Mouse (Mus musculus) MEL (cell line): ENCODE measurements around the gene Samd14. TPM values are rescaled to one million over a fixed set of nuclear protein-coding genes. Genes with fewer than 3 reads are reported as not detected.

Experiments
- DNase-seq: peaks from one replicate; pipeline ENCODE4 v3.0.0; 2011; ENCODE audit warnings: low read depth, low spot score
- H3K27ac ChIP-seq: 2 replicates; pipeline ENCODE4 v1.5.1; 2012; ENCODE audit warnings: low read depth, mild to moderate bottlenecking, control low read depth, low read length, moderate library complexity; ENCODE audit not compliant: control insufficient read depth
- H3K27me3 ChIP-seq, 2 experiments: fragments of 150-350 bp in 1 of 2; sonication (generic) in 1 of 2; 2 replicates each; pipeline ENCODE4 v1.6.1; 2012; ENCODE audit warnings: low read length in 2 of 2, mild to moderate bottlenecking in 2 of 2, improper control_type of control experiment in 1 of 2, moderate library complexity in 1 of 2; ENCODE audit not compliant: insufficient read depth in 2 of 2, control insufficient read depth in 1 of 2
- H3K36me3 ChIP-seq, 2 experiments: 2 replicates each; pipeline ENCODE4 v1.6.1; 2012 to 2014; ENCODE audit warnings: low read length in 2 of 2, improper control_type of control experiment in 1 of 2, inconsistent platforms in 1 of 2, mild to moderate bottlenecking in 1 of 2; ENCODE audit not compliant: insufficient read depth in 2 of 2, control insufficient read depth in 1 of 2
- H3K4me1 ChIP-seq, 2 experiments: fragments of 150-350 bp in 1 of 2; sonication (generic) in 1 of 2; 2 replicates each; pipeline ENCODE4 v1.6.1; 2012; ENCODE audit warnings: low read length in 2 of 2, improper control_type of control experiment in 1 of 2, mild to moderate bottlenecking in 1 of 2; ENCODE audit not compliant: insufficient read depth in 2 of 2, control insufficient read depth in 1 of 2
- H3K4me3 ChIP-seq, 2 experiments: fragments of 150-350 bp in 1 of 2; sonication (generic) in 1 of 2; 2 replicates each; pipeline ENCODE4 v1.5.1; 2012; ENCODE audit warnings: low read depth in 2 of 2, low read length in 2 of 2, mild to moderate bottlenecking in 2 of 2, moderate library complexity in 2 of 2, control low read depth in 1 of 2, improper control_type of control experiment in 1 of 2; ENCODE audit not compliant: control insufficient read depth in 1 of 2, insufficient read depth in 1 of 2
- H3K79me2 ChIP-seq: 2 replicates; pipeline ENCODE4 v1.6.1; 2012; ENCODE audit warnings: mild to moderate bottlenecking, low read length, moderate library complexity; ENCODE audit not compliant: control insufficient read depth, poor library complexity, insufficient read depth
- H3K9ac ChIP-seq: 2 replicates; pipeline ENCODE4 v1.6.1; 2012; ENCODE audit warnings: low read depth, mild to moderate bottlenecking, control low read depth, low read length, moderate library complexity; ENCODE audit not compliant: control insufficient read depth, poor library complexity, severe bottlenecking
- H3K9me3 ChIP-seq: fragments of 150-350 bp; sonication (generic); replicated peaks from 2 replicates; pipeline ENCODE4 v1.6.1; 2012; ENCODE audit warnings: mild to moderate bottlenecking, low read length, improper control_type of control experiment, moderate library complexity; ENCODE audit not compliant: insufficient read depth
- BHLHE40 ChIP-seq: IDR thresholded peaks from 2 replicates; pipeline ENCODE4 v1.6.1; 2012; ENCODE audit warnings: low read depth, mild to moderate bottlenecking, inconsistent platforms, low read length, improper control_type of control experiment, borderline replicate concordance
- CHD1 ChIP-seq: IDR thresholded peaks from 2 replicates; pipeline ENCODE4 v1.6.1; 2012; ENCODE audit warnings: low read depth, mild to moderate bottlenecking, inconsistent platforms, low read length, improper control_type of control experiment
- CHD2 ChIP-seq: IDR thresholded peaks from 2 replicates; pipeline ENCODE4 v1.6.1; 2011; ENCODE audit warnings: low read length, improper control_type of control experiment
- CTCF ChIP-seq, 3 experiments: IDR thresholded peaks in 2 of 3; conservative IDR thresholded peaks in 1 of 3; 2 replicates each; pipeline ENCODE4 v1.5.1; 2011 to 2012; ENCODE audit warnings: low read length in 3 of 3, low read depth in 2 of 3, mild to moderate bottlenecking in 2 of 3, improper control_type of control experiment in 1 of 3, inconsistent platforms in 1 of 3, mixed read lengths in 1 of 3, moderate library complexity in 1 of 3; ENCODE audit not compliant: control insufficient read depth in 1 of 3, insufficient read depth in 1 of 3, poor library complexity in 1 of 3, severe bottlenecking in 1 of 3
- ELF1 ChIP-seq: IDR thresholded peaks from 2 replicates; pipeline ENCODE4 v1.6.1; 2014; ENCODE audit warnings: low read depth, mild to moderate bottlenecking, inconsistent platforms, low read length, improper control_type of control experiment, moderate library complexity
- ETS1 ChIP-seq: IDR thresholded peaks from 2 replicates; pipeline ENCODE4 v1.6.1; 2012; ENCODE audit warnings: low read depth, mild to moderate bottlenecking, inconsistent platforms, low read length, improper control_type of control experiment, moderate library complexity
- HCFC1 ChIP-seq: IDR thresholded peaks from 2 replicates; pipeline ENCODE4 v1.6.1; 2012; ENCODE audit warnings: low read depth, mild to moderate bottlenecking, inconsistent platforms, low read length, improper control_type of control experiment, moderate library complexity
- JUND ChIP-seq: IDR thresholded peaks from 2 replicates; pipeline ENCODE4 v1.6.1; 2011; ENCODE audit warnings: low read depth, mild to moderate bottlenecking, improper control_type of control experiment, low read length
- KAT2A ChIP-seq: conservative IDR thresholded peaks from 2 replicates; pipeline ENCODE4 v1.6.1; 2012; ENCODE audit warnings: low read depth, low read length, improper control_type of control experiment, inconsistent platforms
- MAZ ChIP-seq: IDR thresholded peaks from 2 replicates; pipeline ENCODE4 v1.6.1; 2012; ENCODE audit warnings: low read depth, mild to moderate bottlenecking, inconsistent platforms, low read length, improper control_type of control experiment
- MXI1 ChIP-seq: IDR thresholded peaks from 2 replicates; pipeline ENCODE4 v1.6.1; 2011; ENCODE audit warnings: mild to moderate bottlenecking, low read depth, low read length, improper control_type of control experiment
- MYB ChIP-seq: IDR thresholded peaks from 2 replicates; pipeline ENCODE4 v1.6.1; 2011; ENCODE audit warnings: mild to moderate bottlenecking, low read depth, low read length, improper control_type of control experiment
- NELFE ChIP-seq: IDR thresholded peaks from 2 replicates; pipeline ENCODE4 v1.6.1; 2011; ENCODE audit warnings: low read depth, low read length, improper control_type of control experiment
- SIN3A ChIP-seq: IDR thresholded peaks from 2 replicates; pipeline ENCODE4 v1.6.1; 2012; ENCODE audit warnings: low read length, improper control_type of control experiment, inconsistent platforms
- SMC3 ChIP-seq: IDR thresholded peaks from 2 replicates; pipeline ENCODE4 v1.6.1; 2011; ENCODE audit warnings: low read depth, low read length, improper control_type of control experiment
- TAL1 ChIP-seq: IDR thresholded peaks from 2 replicates; pipeline ENCODE4 v1.6.1; 2012; ENCODE audit warnings: mild to moderate bottlenecking, inconsistent platforms, low read length, moderate library complexity, mixed read lengths
- TBP ChIP-seq: IDR thresholded peaks from 2 replicates; pipeline ENCODE4 v1.8.0; 2011; ENCODE audit warnings: low read depth, low read length, improper control_type of control experiment
- TCF12 ChIP-seq: IDR thresholded peaks from 2 replicates; pipeline ENCODE4 v1.6.1; 2014; ENCODE audit warnings: low read depth, mild to moderate bottlenecking, inconsistent platforms, low read length, improper control_type of control experiment, moderate library complexity
- UBTF ChIP-seq: IDR thresholded peaks from 2 replicates; pipeline ENCODE4 v1.6.1; 2012; ENCODE audit warnings: low read depth, mild to moderate bottlenecking, inconsistent platforms, low read length, improper control_type of control experiment, moderate library complexity, borderline replicate concordance; ENCODE audit not compliant: insufficient read depth
- USF1 ChIP-seq: IDR thresholded peaks from 2 replicates; pipeline ENCODE4 v1.6.1; 2014; ENCODE audit warnings: low read depth, mild to moderate bottlenecking, inconsistent platforms, low read length, improper control_type of control experiment, moderate library complexity
- USF2 ChIP-seq, 2 experiments: IDR thresholded peaks; 2 replicates each; pipeline ENCODE4 v1.6.1; 2011 to 2012; ENCODE audit warnings: improper control_type of control experiment in 2 of 2, low read length in 2 of 2, borderline replicate concordance in 1 of 2, inconsistent platforms in 1 of 2, low read depth in 1 of 2, mild to moderate bottlenecking in 1 of 2; ENCODE audit not compliant: insufficient read depth in 1 of 2
- ZKSCAN1 ChIP-seq: IDR thresholded peaks from 2 replicates; pipeline ENCODE4 v1.6.1; 2012; ENCODE audit warnings: low read depth, mild to moderate bottlenecking, inconsistent platforms, low read length, improper control_type of control experiment, moderate library complexity
- ZMIZ1 ChIP-seq: IDR thresholded peaks from 2 replicates; pipeline ENCODE4 v1.6.1; 2012; ENCODE audit warnings: low read depth, mild to moderate bottlenecking, inconsistent platforms, low read length, improper control_type of control experiment, moderate library complexity
- ZNF384 ChIP-seq: IDR thresholded peaks from 2 replicates; pipeline ENCODE4 v1.6.1; 2012; ENCODE audit warnings: low read depth, mild to moderate bottlenecking, inconsistent platforms, low read length, improper control_type of control experiment
- polyA plus RNA-seq, 2 experiments: library from polyadenylated mRNA; stranded (reverse) in 1 of 2; unstranded in 1 of 2; fragments of >175 nt in 1 of 2; fragments of >200 nt in 1 of 2; gene quantifications; 2 replicates each; pipeline versions ENCODE4 v1.2.1 to v1.2.4; 2012; ENCODE audit warnings: low replicate concordance in 2 of 2, low read depth in 1 of 2; ENCODE audit not compliant: insufficient read length in 2 of 2, insufficient read depth in 1 of 2, missing spikeins in 1 of 2
- total RNA-seq: library from RNA; depleted of rRNA; stranded (reverse); fragments of 300-350 nt; gene quantifications from 2 replicates; pipeline ENCODE4 v1.2.3, GENCODE M21; 2012

The Samd14 gene
- total and polyA plus RNA-seq, 3 experiments: 57.6 to 1,219 (median 101) TPM

- Histone ChIP-seq H3K27me3 (no peaks in the 10 kb centered on the region), H3K4me3 (no peak overlapping the region), H3K36me3 (peaks cover 0 to 22% of the 10 kb centered on the region in 2 experiments; a peak in 2 of 4 replicates), H3K9me3 (no peaks in the 10 kb centered on the region), H3K4me1 (peaks cover 13 to 26% of the 10 kb centered on the region in 2 experiments), H3K27ac (no peak overlapping the region), H3K9ac (no peak overlapping the region), H3K79me2 (peaks cover 16% of the 10 kb centered on the region)
- TF ChIP-seq TCF12: peak; percentile 50
- TF ChIP-seq TBP: no peak
- TF ChIP-seq ETS1: peak; percentile 58
- no peak for DNase-seq
Observed at GRCm38 (mm10) chr11:94986435-94986834, 23.2 kb upstream of the Samd14 start.

GRCm38 (mm10) chr11:94987341-94987740 is 22.3 kb upstream of the Samd14 start:
- peaks cover 13 to 26% of the 10 kb centered on the region in 2 experiments for H3K4me1 ChIP-seq
- H3K4me3 ChIP-seq: no peak overlapping the region
- H3K9ac ChIP-seq: peak overlapping the region; percentile 30
- no peaks in the 10 kb centered on the region for H3K27me3 ChIP-seq
- peaks cover 25% of the 10 kb centered on the region for H3K79me2 ChIP-seq
- H3K27ac ChIP-seq: peak overlapping the region; percentile 61
- no peak for DNase-seq
- no peaks in the 10 kb centered on the region for H3K9me3 ChIP-seq
- peaks cover 0 to 22% of the 10 kb centered on the region in 2 experiments; a peak in 2 of 4 replicates for H3K36me3 ChIP-seq
- no peak for TF ChIP-seq CHD1
- TF ChIP-seq HCFC1: no peak
- no peak for TF ChIP-seq UBTF
- no peak for TF ChIP-seq MAZ
- TF ChIP-seq CHD2: no peak
- no peak for TF ChIP-seq SIN3A
- TF ChIP-seq MXI1: no peak
- TF ChIP-seq, all 39 proteins: peak for 0

- H3K36me3 ChIP-seq: peaks cover 0 to 22% of the 10 kb centered on the region in 2 experiments; a peak in 2 of 4 replicates
- no peaks in the 10 kb centered on the region for H3K27me3 ChIP-seq
- H3K79me2 ChIP-seq: peaks cover 30% of the 10 kb centered on the region
- peaks cover 13 to 26% of the 10 kb centered on the region in 2 experiments for H3K4me1 ChIP-seq
- peak overlapping the region; percentile 76 for H3K9ac ChIP-seq
- DNase-seq: peak; percentile 89
- H3K4me3 ChIP-seq: peak overlapping the region; percentile 62 to 79
- no peaks in the 10 kb centered on the region for H3K9me3 ChIP-seq
- H3K27ac ChIP-seq: peak overlapping the region; percentile 63
- no peak for TF ChIP-seq USF2 (IDR thresholded peaks at IDR 0.05; ENCODE audit: borderline replicate concordance in 1 of 2, insufficient read depth in 1 of 2, low read depth in 1 of 2, low read length in 2 of 2)
- TF ChIP-seq ZNF384: no peak
- no peak for TF ChIP-seq SMC3
- TF ChIP-seq NELFE: peak; percentile 20; the same call in 1 of the 2 replicates
- no peak for TF ChIP-seq BHLHE40
- TF ChIP-seq CHD2: no peak
- TF ChIP-seq ZKSCAN1: no peak
- TF ChIP-seq MYB: no peak
- no peak; the same call in 1 of the 2 replicates for TF ChIP-seq TAL1
- TF ChIP-seq ETS1: peak; percentile 92
- TF ChIP-seq ZMIZ1: no peak
- TF ChIP-seq TCF12: peak; percentile 75
- TF ChIP-seq CHD1: no peak
- TF ChIP-seq MXI1: peak; percentile 63; the same call in 1 of the 2 replicates
- TF ChIP-seq HCFC1: peak; percentile 80
- no peak for TF ChIP-seq CTCF (IDR thresholded peaks at IDR 0.05 in 2 of 3, conservative IDR thresholded peaks at IDR 0.05 in 1 of 3; ENCODE audit: control insufficient read depth in 1 of 3, insufficient read depth in 1 of 3, low read depth in 2 of 3, low read length in 3 of 3, poor library complexity in 1 of 3, severe bottlenecking in 1 of 3)
- no peak for TF ChIP-seq USF1
- no peak for TF ChIP-seq UBTF
- no peak for TF ChIP-seq JUND
- no peak for TF ChIP-seq KAT2A
- TF ChIP-seq ELF1: 0 out of 2 replicates have a peak, but pooled peaks have one; percentile 6
Observed at GRCm38 (mm10) chr11:94987851-94988250, 21.8 kb upstream of the Samd14 start.
